In genomic region chr5:115529742-115530446, GRCm38 (mm10) we compare ENCODE assay signal across 8 mouse cellular contexts. TPM values are rescaled to one million over a fixed set of nuclear protein-coding genes. Genes with fewer than 3 reads are reported as not detected.
DNase-seq lines count a peak whose midpoint lies in the region; ATAC-seq lines count a peak whose summit lies in the region.

No protein-coding gene starts in this region.

- 75% methylated on average over 7 of the region's 7 CpGs for WGBS in midbrain, embryonic 10.5 days
- 71% methylated on average over 7 of the region's 7 CpGs for WGBS in midbrain, embryonic 11.5 days
- WGBS in forebrain, embryonic 14.5 days = 80% methylated on average over 7 of the region's 7 CpGs
- 70% methylated on average over 7 of the region's 7 CpGs for WGBS in limb, embryonic 11.5 days
- 74% methylated on average over 7 of the region's 7 CpGs for WGBS in neural tube, embryonic 15.5 days

- no peak for DNase-seq in midbrain, embryonic 10.5 days (ENCODE audit: low spot score)
- DNase-seq in midbrain, embryonic 11.5 days (ENCODE audit: low spot score, missing footprints) = no peak
- DNase-seq in forebrain, embryonic 14.5 days (ENCODE audit: low spot score) = no peak
- DNase-seq in limb, embryonic 11.5 days (ENCODE audit: low spot score) = no peak
- no peak for DNase-seq in testis, postnatal 14 days (ENCODE audit: low spot score)
- no peak for DNase-seq in left cerebral cortex, postnatal 10 days (ENCODE audit: extremely low spot score in 1 of 2, low spot score in 2 of 2)

- H3K4me2 ChIP-seq in midbrain, embryonic 11.5 days = no peak overlapping the region
- no peak overlapping the region for H3K4me2 ChIP-seq in forebrain, embryonic 14.5 days (ENCODE audit: low read length)
- no peak overlapping the region for H3K4me2 ChIP-seq in limb, embryonic 11.5 days (ENCODE audit: low read depth, severe bottlenecking)
- 0 out of 2 replicates have a peak overlapping the region, but pooled peaks have one; percentile 1 for H3K4me2 ChIP-seq in neural tube, embryonic 15.5 days

- no peak for ATAC-seq in midbrain, embryonic 11.5 days (ENCODE audit: low FRiP score)
- no peak for ATAC-seq in forebrain, embryonic 14.5 days
- no peak for ATAC-seq in limb, embryonic 11.5 days (ENCODE audit: insufficient number of reproducible peaks, low FRiP score, low TSS enrichment, low read depth)
- no peak for ATAC-seq in neural tube, embryonic 15.5 days (ENCODE audit: low FRiP score)
- no peak for ATAC-seq in erythroid progenitor cell, adult 5-6 weeks (replicated peaks; ENCODE audit: low FRiP score, poor library complexity, severe bottlenecking)

- no peak overlapping the region for H3K4me3 ChIP-seq in midbrain, embryonic 10.5 days
- H3K4me3 ChIP-seq in midbrain, embryonic 11.5 days (ENCODE audit: low read depth, low read length) = no peak overlapping the region
- H3K4me3 ChIP-seq in forebrain, embryonic 14.5 days (ENCODE audit: low read depth, low read length) = no peak overlapping the region
- H3K4me3 ChIP-seq in limb, embryonic 11.5 days (ENCODE audit: low read depth, low read length) = no peak overlapping the region
- H3K4me3 ChIP-seq in neural tube, embryonic 15.5 days (replicated peaks) = no peak overlapping the region

- intact Hi-C loops in left cerebral cortex, postnatal 10 days (cut with DNase I) = no loop called here

- H3K9ac ChIP-seq in midbrain, embryonic 11.5 days (ENCODE audit: low read length) = no peak overlapping the region
- H3K9ac ChIP-seq in forebrain, embryonic 14.5 days (ENCODE audit: low read length) = no peak overlapping the region
- H3K9ac ChIP-seq in limb, embryonic 11.5 days (ENCODE audit: low read length) = no peak overlapping the region
- H3K9ac ChIP-seq in neural tube, embryonic 15.5 days (replicated peaks) = 0 out of 2 replicates have a peak overlapping the region, but pooled peaks have one; percentile 24

- H3K27ac ChIP-seq in midbrain, embryonic 10.5 days (replicated peaks) = peak overlapping the region; percentile 55; the same call in 1 of the 2 replicates
- no peak overlapping the region; the same call in 1 of the 2 replicates for H3K27ac ChIP-seq in midbrain, embryonic 11.5 days (ENCODE audit: low read depth, low read length)
- H3K27ac ChIP-seq in forebrain, embryonic 14.5 days (ENCODE audit: low read depth, low read length) = 0 out of 2 replicates have a peak overlapping the region, but pooled peaks have one; percentile 14
- peak overlapping the region; percentile 65 for H3K27ac ChIP-seq in limb, embryonic 11.5 days (replicated peaks; ENCODE audit: low read depth, low read length)
- peak overlapping the region; percentile 57 for H3K27ac ChIP-seq in neural tube, embryonic 15.5 days (replicated peaks)

- peaks cover 61% of the 10 kb centered on the region for H3K4me1 ChIP-seq in midbrain, embryonic 10.5 days
- peaks cover 4% of the 10 kb centered on the region for H3K4me1 ChIP-seq in midbrain, embryonic 11.5 days (ENCODE audit: control insufficient read depth, insufficient read depth, low read length)
- peaks cover 15% of the 10 kb centered on the region for H3K4me1 ChIP-seq in forebrain, embryonic 14.5 days (ENCODE audit: control insufficient read depth, insufficient read depth, low read length)
- peaks cover 64% of the 10 kb centered on the region for H3K4me1 ChIP-seq in limb, embryonic 11.5 days (ENCODE audit: control insufficient read depth, insufficient read depth, low read length)
- peaks cover 65% of the 10 kb centered on the region for H3K4me1 ChIP-seq in neural tube, embryonic 15.5 days

- H3K27me3 ChIP-seq in midbrain, embryonic 10.5 days (ENCODE audit: low read depth, poor library complexity, severe bottlenecking) = peaks cover 5% of the 10 kb centered on the region
- no peaks in the 10 kb centered on the region for H3K27me3 ChIP-seq in midbrain, embryonic 11.5 days (ENCODE audit: control insufficient read depth, insufficient read depth, low read length)
- no peaks in the 10 kb centered on the region for H3K27me3 ChIP-seq in forebrain, embryonic 14.5 days (replicated peaks; ENCODE audit: control insufficient read depth, insufficient read depth, low read length)
- H3K27me3 ChIP-seq in limb, embryonic 11.5 days (ENCODE audit: control insufficient read depth, insufficient read depth, low read length) = no peaks in the 10 kb centered on the region
- H3K27me3 ChIP-seq in neural tube, embryonic 15.5 days (replicated peaks) = no peaks in the 10 kb centered on the region

- 0 out of 2 replicates have a peak, but pooled peaks cover 5% of the 10 kb centered on the region for H3K36me3 ChIP-seq in midbrain, embryonic 10.5 days
- no peaks in the 10 kb centered on the region for H3K36me3 ChIP-seq in midbrain, embryonic 11.5 days (ENCODE audit: control insufficient read depth, insufficient read depth, low read length)
- no peaks in the 10 kb centered on the region for H3K36me3 ChIP-seq in forebrain, embryonic 14.5 days (ENCODE audit: control insufficient read depth, insufficient read depth, low read length)
- H3K36me3 ChIP-seq in limb, embryonic 11.5 days (ENCODE audit: control insufficient read depth, insufficient read depth, low read length) = no peaks in the 10 kb centered on the region
- no peaks in the 10 kb centered on the region for H3K36me3 ChIP-seq in neural tube, embryonic 15.5 days

- H3K9me3 ChIP-seq in midbrain, embryonic 10.5 days (replicated peaks) = no peaks in the 10 kb centered on the region
- no peaks in the 10 kb centered on the region for H3K9me3 ChIP-seq in midbrain, embryonic 11.5 days (ENCODE audit: control insufficient read depth, low read length)
- H3K9me3 ChIP-seq in forebrain, embryonic 14.5 days (replicated peaks; ENCODE audit: control insufficient read depth, low read length) = no peaks in the 10 kb centered on the region
- H3K9me3 ChIP-seq in limb, embryonic 11.5 days (ENCODE audit: control insufficient read depth, low read length) = no peaks in the 10 kb centered on the region
- H3K9me3 ChIP-seq in neural tube, embryonic 15.5 days (replicated peaks) = no peaks in the 10 kb centered on the region

RNA-seq across cellular contexts. Expression of gene Pxn, which starts 23.4 kb away (rescaled TPM):
- 27.9 and 28.9 TPM in 2 replicates for polyA plus RNA-seq in midbrain, embryonic 10.5 days (2016; fragmentation: Nextera tagmentation; extraction: Ambion mirVana)
- polyA plus RNA-seq in midbrain, embryonic 11.5 days (2014; fragmentation: Nextera tagmentation; extraction: Ambion mirVana) = 7.3 and 7.7 TPM in 2 replicates
- 7.5 and 9.8 TPM in 2 replicates for polyA plus RNA-seq in forebrain, embryonic 14.5 days (2014; fragmentation: Nextera tagmentation; extraction: Ambion mirVana)
- polyA plus RNA-seq in limb, embryonic 11.5 days (2014; fragmentation: Nextera tagmentation; extraction: Ambion mirVana) = 13.5 and 17.7 TPM in 2 replicates
- polyA plus RNA-seq in neural tube, embryonic 15.5 days (2015; fragmentation: Nextera tagmentation; extraction: Ambion mirVana) = 21.3 and 28.2 TPM in 2 replicates
- 18.9 and 24.5 TPM in 2 replicates for total RNA-seq in erythroid progenitor cell, adult 5-6 weeks (2015; ENCODE audit: low replicate concordance)
- 11.1 and 21.2 TPM in 2 replicates for total RNA-seq in erythroid progenitor cell, adult 5-6 weeks (2017; ENCODE audit: low replicate concordance)
- total RNA-seq in left cerebral cortex, postnatal 10 days (2021) = 10 to 100 TPM; 18.8 to 20.8 TPM

RNA-seq across cellular contexts. Expression of gene Rplp0, which starts 29.4 kb away (rescaled TPM):
- polyA plus RNA-seq in midbrain, embryonic 10.5 days (2016; fragmentation: Nextera tagmentation; extraction: Ambion mirVana) = 1,126 and 1,338 TPM in 2 replicates
- polyA plus RNA-seq in midbrain, embryonic 11.5 days (2014; fragmentation: Nextera tagmentation; extraction: Ambion mirVana) = 1,161 and 1,182 TPM in 2 replicates
- 1,112 and 1,434 TPM in 2 replicates for polyA plus RNA-seq in forebrain, embryonic 14.5 days (2014; fragmentation: Nextera tagmentation; extraction: Ambion mirVana)
- 1,447 and 1,526 TPM in 2 replicates for polyA plus RNA-seq in limb, embryonic 11.5 days (2014; fragmentation: Nextera tagmentation; extraction: Ambion mirVana)
- polyA plus RNA-seq in neural tube, embryonic 15.5 days (2015; fragmentation: Nextera tagmentation; extraction: Ambion mirVana) = 785 and 1,036 TPM in 2 replicates
- total RNA-seq in erythroid progenitor cell, adult 5-6 weeks (2015; ENCODE audit: low replicate concordance) = 1,000 and 1,025 TPM in 2 replicates
- 380 and 735 TPM in 2 replicates for total RNA-seq in erythroid progenitor cell, adult 5-6 weeks (2017; ENCODE audit: low replicate concordance)
- 100 to 1,000 TPM; 400 to 410 TPM for total RNA-seq in left cerebral cortex, postnatal 10 days (2021)

RNA-seq across cellular contexts. Expression of gene Gcn1l1, which starts 35.2 kb away (rescaled TPM):
- 52.5 and 61.2 TPM in 2 replicates for polyA plus RNA-seq in midbrain, embryonic 10.5 days (2016; fragmentation: Nextera tagmentation; extraction: Ambion mirVana)
- polyA plus RNA-seq in midbrain, embryonic 11.5 days (2014; fragmentation: Nextera tagmentation; extraction: Ambion mirVana) = 27.6 and 32.2 TPM in 2 replicates
- polyA plus RNA-seq in forebrain, embryonic 14.5 days (2014; fragmentation: Nextera tagmentation; extraction: Ambion mirVana) = 29.2 and 41.2 TPM in 2 replicates
- polyA plus RNA-seq in limb, embryonic 11.5 days (2014; fragmentation: Nextera tagmentation; extraction: Ambion mirVana) = 39.6 and 44.5 TPM in 2 replicates
- polyA plus RNA-seq in neural tube, embryonic 15.5 days (2015; fragmentation: Nextera tagmentation; extraction: Ambion mirVana) = 35.7 and 37.6 TPM in 2 replicates
- total RNA-seq in erythroid progenitor cell, adult 5-6 weeks (2015; ENCODE audit: low replicate concordance) = 9.4 and 17.6 TPM in 2 replicates
- 13.7 and 14.1 TPM in 2 replicates for total RNA-seq in erythroid progenitor cell, adult 5-6 weeks (2017; ENCODE audit: low replicate concordance)
- 10 to 100 TPM; 71.3 to 75.0 TPM for total RNA-seq in left cerebral cortex, postnatal 10 days (2021)

RNA-seq across cellular contexts. Expression of gene Sirt4, which starts 45.4 kb away (rescaled TPM):
- 15.2 and 17.0 TPM in 2 replicates for polyA plus RNA-seq in midbrain, embryonic 10.5 days (2016; fragmentation: Nextera tagmentation; extraction: Ambion mirVana)
- 16.2 and 18.9 TPM in 2 replicates for polyA plus RNA-seq in midbrain, embryonic 11.5 days (2014; fragmentation: Nextera tagmentation; extraction: Ambion mirVana)
- polyA plus RNA-seq in forebrain, embryonic 14.5 days (2014; fragmentation: Nextera tagmentation; extraction: Ambion mirVana) = 19.5 and 24.3 TPM in 2 replicates
- polyA plus RNA-seq in limb, embryonic 11.5 days (2014; fragmentation: Nextera tagmentation; extraction: Ambion mirVana) = 19.2 and 19.7 TPM in 2 replicates
- 31.0 and 37.1 TPM in 2 replicates for polyA plus RNA-seq in neural tube, embryonic 15.5 days (2015; fragmentation: Nextera tagmentation; extraction: Ambion mirVana)
- 1.8 TPM in 1 of 2 replicates, not detected in the other for total RNA-seq in erythroid progenitor cell, adult 5-6 weeks (2015; ENCODE audit: low replicate concordance)
- total RNA-seq in erythroid progenitor cell, adult 5-6 weeks (2017; ENCODE audit: low replicate concordance) = 3.3 TPM in 1 of 2 replicates, not detected in the other
- total RNA-seq in left cerebral cortex, postnatal 10 days (2021) = 10 to 100 TPM; 26.8 to 31.2 TPM
